Mouse (Mus musculus): Measurements from ENCODE around the gene Farp1.

The Farp1 gene

GRCm38 (mm10) chr14:121057750-121058149 lies 22.8 kb downstream of the Farp1 start:
- no peak for DNase-seq (ENCODE audit: low spot score)

- no peak for DNase-seq (ENCODE audit: low spot score)
These were observed 23.5 kb downstream of the Farp1 start for GRCm38 (mm10) chr14:121058481-121058880.

GRCm38 (mm10) chr14:121059266-121059665 lies 24.3 kb downstream of the Farp1 start:
- DNase-seq (ENCODE audit: low spot score): no peak

GRCm38 (mm10) chr14:121060484-121060883 lies 25.5 kb downstream of the Farp1 start:
- DNase-seq (ENCODE audit: low spot score): no peak

- DNase-seq (ENCODE audit: low spot score): no peak
These were observed 26.7 kb downstream of the Farp1 start for GRCm38 (mm10) chr14:121061686-121062085.

GRCm38 (mm10) chr14:121062238-121063082 lies 27.5 kb downstream of the Farp1 start:
- no peak for DNase-seq (ENCODE audit: low spot score)

GRCm38 (mm10) chr14:121064726-121065125 lies 29.7 kb downstream of the Farp1 start:
- DNase-seq (ENCODE audit: low spot score): no peak

- DNase-seq (ENCODE audit: low spot score): no peak
These were observed 38.3 kb downstream of the Farp1 start for GRCm38 (mm10) chr14:121073093-121073866.

- no peak for DNase-seq (ENCODE audit: low spot score)
These were observed 39.3 kb downstream of the Farp1 start for GRCm38 (mm10) chr14:121074197-121074734.

- no peak for DNase-seq (ENCODE audit: low spot score)
These were observed 45.7 kb downstream of the Farp1 start for GRCm38 (mm10) chr14:121080739-121081138.

GRCm38 (mm10) chr14:121082341-121082740 lies 47.3 kb downstream of the Farp1 start:
- no peak for DNase-seq (ENCODE audit: low spot score)

- DNase-seq (ENCODE audit: low spot score): no peak
These were observed 47.8 kb downstream of the Farp1 start for GRCm38 (mm10) chr14:121082793-121083192.

GRCm38 (mm10) chr14:121083352-121083751 lies 48.4 kb downstream of the Farp1 start:
- DNase-seq (ENCODE audit: low spot score): no peak

GRCm38 (mm10) chr14:121092517-121092916 lies 57.5 kb downstream of the Farp1 start:
- no peak for DNase-seq (ENCODE audit: low spot score)

GRCm38 (mm10) chr14:121093860-121094259 lies 58.9 kb downstream of the Farp1 start:
- no peak for DNase-seq (ENCODE audit: low spot score)

- no peak for DNase-seq (ENCODE audit: low spot score)
These were observed 62.8 kb downstream of the Farp1 start for GRCm38 (mm10) chr14:121097640-121098435.

- no peak for DNase-seq (ENCODE audit: low spot score)
These were observed 64.1 kb downstream of the Farp1 start for GRCm38 (mm10) chr14:121099120-121099519.

- DNase-seq (ENCODE audit: low spot score): no peak
These were observed 64.9 kb downstream of the Farp1 start for GRCm38 (mm10) chr14:121099876-121100275.

- DNase-seq (ENCODE audit: low spot score): no peak
These were observed 65.8 kb downstream of the Farp1 start for GRCm38 (mm10) chr14:121100829-121101228.

GRCm38 (mm10) chr14:121101531-121101930 lies 66.5 kb downstream of the Farp1 start:
- DNase-seq (ENCODE audit: low spot score): no peak

GRCm38 (mm10) chr14:121102599-121102998 lies 67.6 kb downstream of the Farp1 start:
- DNase-seq (ENCODE audit: low spot score): no peak

GRCm38 (mm10) chr14:121103459-121103858 lies 68.5 kb downstream of the Farp1 start:
- DNase-seq (ENCODE audit: low spot score): no peak
